Mouse (Mus musculus) heart, embryonic 15.5 days (tissue): ENCODE data around the gene Trib3. TPM values are rescaled to one million over a fixed set of nuclear protein-coding genes. Genes with fewer than 3 reads are reported as not detected.
A peak's percentile ranks its signal among the peaks of the same experiment; 100 is the strongest.
"Not testable (repeated sequence)": the region's sequence is repeated elsewhere in the genome, so short reads cannot be mapped to it uniquely, and the experiment has no call there.

ENCODE experiments used
- ATAC-seq: fragments of 200-750 bp; cut with Nextera tagmentation; replicated peaks from 2 replicates; pipeline ENCODE4 v1.8.0; 2017; ENCODE audit warnings: low read depth, moderate TSS enrichment; ENCODE audit not compliant: insufficient number of reproducible peaks, insufficient read depth, low FRiP score
- H3K27ac ChIP-seq: fragments of 300-500 bp; sonication (generic); 2 replicates; pipeline ENCODE4 v1.5.1; 2015; ENCODE audit warnings: mild to moderate bottlenecking, inconsistent platforms
- H3K27me3 ChIP-seq: fragments of 300-500 bp; sonication (generic); 2 replicates; pipeline ENCODE4 v1.6.1; 2015; ENCODE audit warnings: inconsistent platforms
- H3K36me3 ChIP-seq: fragments of 300-500 bp; sonication (generic); 2 replicates; pipeline ENCODE4 v1.6.1; 2015; ENCODE audit warnings: mild to moderate bottlenecking, inconsistent platforms
- H3K4me1 ChIP-seq: fragments of 300-500 bp; sonication (generic); replicated peaks from 2 replicates; pipeline ENCODE4 v1.6.1; 2015; ENCODE audit warnings: inconsistent platforms
- H3K4me2 ChIP-seq: fragments of 300-500 bp; sonication (generic); 2 replicates; pipeline ENCODE4 v1.6.1; 2015; ENCODE audit warnings: inconsistent platforms, mild to moderate bottlenecking, moderate library complexity
- H3K4me3 ChIP-seq: fragments of 300-500 bp; sonication (generic); 2 replicates; pipeline ENCODE4 v1.5.1; 2015; ENCODE audit warnings: mild to moderate bottlenecking, inconsistent platforms
- H3K9ac ChIP-seq: fragments of 300-500 bp; sonication (generic); 2 replicates; pipeline ENCODE4 v1.6.1; 2015; ENCODE audit warnings: mild to moderate bottlenecking, inconsistent platforms
- H3K9me3 ChIP-seq: fragments of 300-500 bp; sonication (generic); replicated peaks from 2 replicates; pipeline ENCODE4 v1.6.1; 2016; ENCODE audit warnings: inconsistent platforms
- WGBS: fragments of 180-500 bp; shearing (Covaris S2); methylation state at CpG from one replicate; pipeline ENCODE4 v1.1.7; 2015; ENCODE audit warnings: mixed read lengths; 5-methylcytosine and 5-hydroxymethylcytosine counted together
- polyA plus RNA-seq: library from polyadenylated mRNA; unstranded; fragments of >200 nt; fragmentation: Nextera tagmentation; extraction: Ambion mirVana; gene quantifications from 2 replicates; pipeline ENCODE4 v1.2.1, GENCODE M21; 2015

The Trib3 gene
- polyA plus RNA-seq, 1 experiment from 2014 or later: 3.1 TPM

GRCm38 (mm10) chr2:152367917-152368316 lies 24.1 kb upstream of the Trib3 start:
- H3K36me3 ChIP-seq: no peaks in the 10 kb centered on the region
- H3K4me1 ChIP-seq: peaks cover 8% of the 10 kb centered on the region
- H3K9ac ChIP-seq: no peak overlapping the region
- 0 out of 2 replicates have a peak, but pooled peaks cover 5% of the 10 kb centered on the region for H3K27me3 ChIP-seq
- H3K4me2 ChIP-seq: no peak overlapping the region
- no peak for ATAC-seq
- WGBS: 62% methylated on average over 5 of the region's 5 CpGs
- no peaks in the 10 kb centered on the region for H3K9me3 ChIP-seq
- no peak overlapping the region for H3K4me3 ChIP-seq
- H3K27ac ChIP-seq: no peak overlapping the region

- Histone ChIP-seq H3K36me3 (no peaks in the 10 kb centered on the region), H3K4me2 (peak overlapping the region; percentile 53), H3K4me1 (peaks cover 24% of the 10 kb centered on the region), H3K27ac (peak overlapping the region; percentile 86), H3K4me3 (peak overlapping the region; percentile 20), H3K9ac (no peak overlapping the region), H3K27me3 (no peaks in the 10 kb centered on the region), H3K9me3 (no peaks in the 10 kb centered on the region)
- WGBS: 8% methylated on average over 17 of the region's 17 CpGs
- peak; percentile 64 for ATAC-seq
Observed at GRCm38 (mm10) chr2:152363245-152364147, 19.7 kb upstream of the Trib3 start.

- H3K9me3 ChIP-seq: no peaks in the 10 kb centered on the region
- no peak overlapping the region for H3K4me3 ChIP-seq
- peak overlapping the region; percentile 67; the same call in 1 of the 2 replicates for H3K27ac ChIP-seq
- H3K27me3 ChIP-seq: no peaks in the 10 kb centered on the region
- peaks cover 24% of the 10 kb centered on the region for H3K4me1 ChIP-seq
- no peak overlapping the region for H3K9ac ChIP-seq
- H3K4me2 ChIP-seq: no peak overlapping the region
- WGBS: 83% methylated on average over 8 of the region's 8 CpGs
- ATAC-seq: no peak
- no peaks in the 10 kb centered on the region for H3K36me3 ChIP-seq
Observed at GRCm38 (mm10) chr2:152361193-152361592, 17.4 kb upstream of the Trib3 start.

DNA sequence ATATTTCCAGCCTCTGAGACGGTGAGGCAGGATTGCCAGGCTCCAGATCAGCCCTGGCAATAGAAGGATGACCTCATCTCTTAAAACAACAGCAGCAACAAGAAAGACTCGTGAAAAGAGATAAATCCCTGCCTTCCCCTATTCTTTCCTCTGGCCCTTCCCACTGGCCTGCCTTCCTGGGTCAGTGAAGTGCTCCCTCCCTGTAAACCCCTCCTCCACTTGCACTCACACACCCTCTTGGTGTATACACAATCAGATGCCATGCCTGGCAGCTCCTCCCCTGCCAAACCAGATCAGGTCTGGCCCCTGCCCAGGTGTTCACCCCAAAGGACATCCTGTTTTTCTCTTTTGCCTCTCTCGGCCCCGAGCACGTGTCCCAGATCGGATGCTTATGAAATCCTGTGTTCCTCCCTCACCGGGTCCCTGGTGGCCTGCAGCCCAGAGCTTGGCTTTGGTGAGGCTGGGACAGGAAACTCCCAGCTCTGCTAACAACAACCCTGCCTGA lies 16.5 kb upstream of the Trib3 start:
- Histone ChIP-seq H3K4me3 (no peak overlapping the region), H3K4me2 (no peak overlapping the region), H3K4me1 (peaks cover 24% of the 10 kb centered on the region), H3K36me3 (no peaks in the 10 kb centered on the region), H3K27me3 (no peaks in the 10 kb centered on the region), H3K9me3 (no peaks in the 10 kb centered on the region), H3K9ac (no peak overlapping the region), H3K27ac (peak overlapping the region; percentile 67)
- 31% methylated on average over 7 of the region's 7 CpGs for whole genome bisulfite sequencing
- ATAC-seq: peak; percentile 54

DNA sequence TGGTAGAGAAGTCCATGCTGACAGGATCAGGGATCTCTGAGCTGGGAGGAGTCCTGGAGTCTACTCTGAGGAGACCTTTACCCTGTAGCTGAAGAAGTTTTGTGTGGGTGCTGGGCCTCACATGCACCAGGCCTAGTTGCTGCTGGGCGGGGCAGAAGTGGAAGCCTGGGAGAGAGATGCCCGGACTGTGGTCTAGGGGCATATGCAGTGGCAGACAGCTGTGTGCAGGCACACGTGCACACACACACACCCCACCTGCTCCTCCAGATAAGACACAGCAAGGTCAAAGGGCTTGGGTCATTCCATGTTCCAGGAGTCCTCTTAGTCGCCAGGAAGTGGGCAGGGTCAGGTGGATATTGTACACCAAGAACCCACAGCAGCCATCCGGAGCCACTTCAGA lies 15.8 kb upstream of the Trib3 start:
- WGBS: 50% methylated on average over 5 of the region's 5 CpGs
- no peak overlapping the region for H3K9ac ChIP-seq

GRCm38 (mm10) chr2:152358977-152359376 lies 15.1 kb upstream of the Trib3 start:
- H3K27me3 ChIP-seq, ATAC-seq, H3K4me3 ChIP-seq, H3K9me3 ChIP-seq, H3K27ac ChIP-seq, H3K4me2 ChIP-seq, H3K36me3 ChIP-seq, H3K9ac ChIP-seq: not testable (repeated sequence)
- H3K4me1 ChIP-seq: peaks cover 23% of the 10 kb centered on the region
- 85% methylated on average over 5 of the region's 5 CpGs for WGBS

More for the DNA sequence above, 15.8 kb upstream of the Trib3 start:
- ATAC-seq: no peak
- Histone ChIP-seq H3K4me1 (peaks cover 24% of the 10 kb centered on the region), H3K36me3 (no peaks in the 10 kb centered on the region), H3K27me3 (no peaks in the 10 kb centered on the region), H3K4me2 (no peak overlapping the region), H3K9me3 (no peaks in the 10 kb centered on the region), H3K4me3 (no peak overlapping the region), H3K27ac (peak overlapping the region; percentile 67; the same call in 1 of the 2 replicates)

GRCm38 (mm10) chr2:152357254-152357653 lies 13.4 kb upstream of the Trib3 start:
- no peak overlapping the region for H3K27ac ChIP-seq
- no peak overlapping the region for H3K4me3 ChIP-seq
- H3K27me3 ChIP-seq: no peaks in the 10 kb centered on the region
- H3K4me1 ChIP-seq: peaks cover 16% of the 10 kb centered on the region
- H3K36me3 ChIP-seq: no peaks in the 10 kb centered on the region
- ATAC-seq: no peak
- no peak overlapping the region for H3K9ac ChIP-seq
- 86% methylated on average over 3 of the region's 3 CpGs for WGBS
- H3K9me3 ChIP-seq: no peaks in the 10 kb centered on the region
- no peak overlapping the region for H3K4me2 ChIP-seq

- ATAC-seq: peak; percentile 51; the same call in 1 of the 2 replicates
- WGBS: 84% methylated on average over 8 of the region's 8 CpGs
- no peak overlapping the region for H3K27ac ChIP-seq
Observed at GRCm38 (mm10) chr2:152349842-152350540, 6.2 kb upstream of the Trib3 start.

DNA sequence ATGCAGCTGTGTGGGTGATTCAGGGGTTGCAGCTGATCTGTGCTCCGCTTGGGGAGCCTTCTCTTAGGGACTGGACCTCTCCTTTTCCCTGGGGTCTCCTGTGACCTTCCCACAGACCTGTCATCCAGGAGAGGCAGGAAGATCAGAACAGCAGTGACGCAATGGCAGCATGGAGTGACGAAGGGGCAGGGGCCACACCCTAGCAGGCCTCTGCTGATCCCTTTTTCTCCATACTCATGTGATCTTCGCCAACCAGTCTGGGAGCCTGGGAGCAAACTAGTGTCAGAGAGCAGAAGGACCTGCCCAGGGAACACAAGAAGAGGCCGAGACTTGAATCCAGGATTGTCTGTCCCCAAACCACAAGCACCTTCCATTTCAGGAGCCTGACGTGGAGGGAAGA lies 5.4 kb upstream of the Trib3 start:
- no peaks in the 10 kb centered on the region for H3K27me3 ChIP-seq
- no peak overlapping the region for H3K4me2 ChIP-seq
- H3K4me3 ChIP-seq: no peak overlapping the region
- H3K36me3 ChIP-seq: no peaks in the 10 kb centered on the region
- WGBS: 78% methylated on average over 6 of the region's 6 CpGs
- H3K4me1 ChIP-seq: peaks cover 15% of the 10 kb centered on the region
- H3K27ac ChIP-seq: no peak overlapping the region
- H3K9me3 ChIP-seq: no peaks in the 10 kb centered on the region
- no peak for ATAC-seq
- no peak overlapping the region for H3K9ac ChIP-seq

More at GRCm38 (mm10) chr2:152349842-152350540, 6.2 kb upstream of the Trib3 start:
- no peak overlapping the region for H3K4me2 ChIP-seq
- H3K36me3 ChIP-seq: no peaks in the 10 kb centered on the region
- H3K4me1 ChIP-seq: peaks cover 11% of the 10 kb centered on the region
- H3K27me3 ChIP-seq: no peaks in the 10 kb centered on the region
- H3K4me3 ChIP-seq: no peak overlapping the region
- no peaks in the 10 kb centered on the region for H3K9me3 ChIP-seq
- no peak overlapping the region for H3K9ac ChIP-seq

DNA sequence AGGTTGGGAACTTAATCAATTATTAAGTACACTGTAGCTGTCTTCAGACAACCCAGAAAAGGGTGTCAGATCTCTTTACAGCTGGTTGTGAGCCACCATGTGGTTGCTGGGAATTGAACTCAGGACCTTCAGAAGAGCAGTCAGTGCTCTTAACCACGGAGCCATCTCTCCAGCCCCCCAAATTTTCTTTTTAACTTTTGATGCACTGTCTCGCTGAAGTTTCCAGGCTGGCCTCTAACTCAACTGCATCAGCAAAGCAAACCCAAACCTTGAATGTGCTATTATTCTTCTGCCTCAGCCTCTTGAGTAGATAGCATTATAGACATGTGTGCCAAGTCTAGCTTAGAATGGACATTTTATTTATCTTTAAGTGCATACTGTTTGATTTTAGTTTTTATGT lies 3.9 kb upstream of the Trib3 start:
- no peak for ATAC-seq
- Histone ChIP-seq H3K4me3 (no peak overlapping the region), H3K9me3 (no peaks in the 10 kb centered on the region), H3K36me3 (no peaks in the 10 kb centered on the region), H3K9ac (no peak overlapping the region), H3K4me1 (peaks cover 24% of the 10 kb centered on the region), H3K27me3 (no peaks in the 10 kb centered on the region), H3K4me2 (no peak overlapping the region), H3K27ac (no peak overlapping the region)
- WGBS: 76% methylated on average over 2 of the region's 2 CpGs

GRCm38 (mm10) chr2:152346776-152347465 lies 3.1 kb upstream of the Trib3 start:
- no peak for ATAC-seq
- no peak overlapping the region for H3K4me2 ChIP-seq
- H3K36me3 ChIP-seq: no peaks in the 10 kb centered on the region
- H3K4me3 ChIP-seq: no peak overlapping the region
- no peaks in the 10 kb centered on the region for H3K9me3 ChIP-seq
- peaks cover 24% of the 10 kb centered on the region for H3K4me1 ChIP-seq
- H3K9ac ChIP-seq: no peak overlapping the region
- no peak overlapping the region for H3K27ac ChIP-seq
- H3K27me3 ChIP-seq: no peaks in the 10 kb centered on the region
- 20% methylated on average over 9 of the region's 9 CpGs for WGBS
